Mouse (Mus musculus) bone marrow, adult 2 months (tissue): ENCODE measurements around the gene Egfl7.

ENCODE experiments used
- CTCF ChIP-seq: fragments of 200-500 bp; IDR thresholded peaks from 2 replicates; pipeline ENCODE4 v1.5.1; 2011; ENCODE audit warnings: low read length, control low read depth; ENCODE audit not compliant: control insufficient read depth, insufficient read depth
- POLR2A ChIP-seq: fragments of 200-500 bp; IDR thresholded peaks from 2 replicates; pipeline ENCODE4 v1.6.1; 2011; ENCODE audit warnings: low read depth, mild to moderate bottlenecking, control low read depth, low read length, borderline replicate concordance; ENCODE audit not compliant: control insufficient read depth

DNA sequence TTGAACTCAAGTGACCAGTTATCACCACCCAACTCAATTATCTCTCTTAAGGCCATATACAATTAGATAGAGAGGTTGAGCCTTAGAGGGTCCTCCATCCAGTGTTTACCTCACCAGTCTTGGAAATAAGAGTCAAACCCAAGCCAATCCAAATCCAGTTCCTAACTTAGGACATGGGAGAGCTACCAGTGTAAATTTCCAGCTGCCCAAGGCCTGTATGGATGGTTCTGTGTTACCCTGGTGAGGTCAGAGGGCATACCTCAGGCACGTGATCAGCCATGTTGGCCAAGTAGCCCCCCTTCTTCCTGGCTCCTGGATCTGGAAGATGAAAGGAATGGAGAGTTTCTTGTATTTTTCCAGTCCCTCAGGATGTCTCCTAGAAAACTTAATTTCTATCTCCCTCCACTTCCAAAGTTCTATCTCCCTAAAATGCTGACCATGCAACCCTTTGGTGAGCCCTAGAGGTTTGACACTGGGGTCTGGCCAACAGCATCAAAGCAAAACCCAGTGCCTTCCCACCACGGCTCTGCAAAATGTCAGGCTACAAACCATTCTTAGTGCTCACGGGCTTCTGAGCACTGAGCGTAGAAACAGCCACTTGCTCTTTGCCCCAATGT, 57.6 kb downstream of the Egfl7 start:
- TF ChIP-seq POLR2A, result no peak
- no peak for TF ChIP-seq CTCF
